Mouse (Mus musculus): ENCODE results near the gene Spryd7.
"Not testable (repeated sequence)": the region's sequence is repeated elsewhere in the genome, so short reads cannot be mapped to it uniquely, and the experiment has no call there.

The Spryd7 gene

DNA sequence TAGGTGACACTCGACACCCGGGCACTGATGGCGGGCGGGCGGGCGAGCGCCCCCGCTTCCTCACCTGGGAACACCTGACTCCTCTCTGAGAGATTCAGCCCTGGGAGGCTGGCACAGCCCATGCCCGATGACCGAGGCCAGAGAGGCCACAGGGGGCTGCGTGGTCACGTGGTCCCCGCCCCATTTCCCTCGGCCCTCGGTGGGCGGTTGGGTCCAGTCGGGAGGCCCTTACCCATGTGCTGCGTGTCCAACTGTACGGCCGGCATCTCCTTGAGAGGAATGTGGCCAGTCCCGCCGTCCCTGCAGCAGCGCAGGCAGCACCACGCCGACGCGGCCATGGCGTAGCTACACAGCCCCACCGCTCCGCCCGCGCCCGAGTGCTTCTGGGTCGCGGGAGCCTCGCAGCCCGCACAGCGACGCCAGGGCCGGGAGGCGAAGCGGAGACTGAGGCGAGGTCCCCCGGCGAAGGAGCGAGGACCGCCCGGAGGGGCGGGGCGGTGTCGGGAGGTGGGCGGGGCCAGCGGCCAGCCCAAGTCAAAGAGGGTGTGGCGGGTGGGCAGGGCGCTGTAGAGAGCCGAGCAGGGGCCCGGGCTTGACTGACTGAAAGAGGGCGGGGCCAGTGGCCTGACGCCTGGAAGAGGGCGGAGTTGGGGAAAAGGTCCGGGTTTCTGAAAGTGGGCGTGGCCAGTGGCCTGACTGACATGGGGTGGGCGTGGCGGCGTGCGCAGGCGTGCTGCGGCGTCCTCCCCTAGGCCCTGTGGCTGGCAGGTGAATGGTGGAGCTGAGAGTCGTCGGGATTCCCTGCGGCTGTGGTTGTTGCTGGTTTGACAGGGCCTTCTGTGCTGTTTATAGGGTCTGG is at the start of gene Spryd7:
Spryd7 (minus strand) TSS at position 598 of the 859 bp plus-strand sequence.
- peak; percentile 100 for DNase-seq

DNA sequence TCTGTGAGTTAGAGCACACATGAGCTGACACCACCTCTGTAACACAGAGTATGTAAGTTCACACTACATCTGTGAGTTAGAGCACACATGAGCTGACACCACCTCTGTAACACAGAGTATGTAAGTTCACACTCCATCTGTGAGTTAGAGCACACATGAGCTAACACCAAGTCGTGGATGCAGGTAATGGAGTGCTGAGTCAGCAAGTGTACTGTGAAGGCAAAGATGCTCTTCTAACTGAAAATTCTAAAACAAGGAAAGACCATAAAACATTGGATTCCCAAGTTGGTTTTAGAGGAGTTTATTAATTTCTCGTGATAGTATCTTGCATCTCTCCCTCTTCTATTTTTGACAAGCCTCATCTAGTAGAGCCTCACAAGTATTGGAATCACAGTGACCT is 49.4 kb upstream of the Spryd7 start:
- not testable (repeated sequence) for DNase-seq

- no peak for DNase-seq
These were observed 47.4 kb upstream of the Spryd7 start for GRCm38 (mm10) chr14:61604081-61604480.

GRCm38 (mm10) chr14:61603069-61603755 is 46.5 kb upstream of the Spryd7 start:
- DNase-seq, result no peak

- DNase-seq, result no peak
These were observed 44.7 kb upstream of the Spryd7 start for GRCm38 (mm10) chr14:61601348-61601747.

DNA sequence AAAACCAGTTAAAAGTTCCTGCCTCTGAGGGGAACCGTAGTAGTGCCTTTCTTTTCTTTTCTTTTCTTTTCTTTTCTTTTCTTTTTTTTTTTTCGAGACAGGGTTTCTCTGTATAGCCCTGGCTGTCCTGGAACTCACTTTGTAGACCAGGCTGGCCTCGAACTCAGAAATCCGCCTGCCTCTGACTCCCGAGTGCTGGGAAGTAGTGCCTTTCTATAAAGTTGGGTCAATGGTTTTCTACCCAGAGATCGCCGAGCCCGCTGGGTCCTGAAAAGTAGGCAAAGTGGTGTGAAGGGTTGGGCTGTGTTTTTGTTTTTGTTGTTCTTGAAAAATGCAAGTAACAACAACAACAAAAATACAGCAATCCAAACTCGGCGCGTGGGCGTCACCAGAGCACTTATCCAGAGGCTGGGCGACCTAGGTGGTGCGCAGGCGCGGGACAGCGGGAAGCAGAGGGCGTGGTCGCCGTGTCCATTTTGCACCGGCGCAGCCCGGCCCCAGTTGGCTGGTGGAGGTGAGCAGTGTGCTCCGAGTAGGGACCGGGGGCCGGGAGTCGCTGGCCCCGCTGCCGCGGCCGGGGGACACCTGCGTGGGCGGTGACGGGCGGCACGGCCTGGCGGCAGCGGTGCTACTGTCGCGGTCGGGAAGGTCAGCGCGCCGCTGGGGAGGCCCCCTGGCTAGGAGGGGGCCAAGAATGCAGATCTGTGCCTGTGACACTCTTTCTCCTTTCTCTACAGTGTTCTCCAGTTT is 42.5 kb upstream of the Spryd7 start:
- DNase-seq, result peak; percentile 96

GRCm38 (mm10) chr14:61597968-61598367 is 41.3 kb upstream of the Spryd7 start, which contains the start of gene Trim13:
TSS of gene Trim13 (plus strand) at chr14:61598247.
- peak; percentile 68 for DNase-seq

- no peak for DNase-seq
These were observed 40.2 kb upstream of the Spryd7 start for GRCm38 (mm10) chr14:61596719-61597426.

GRCm38 (mm10) chr14:61589288-61590065 is 32.8 kb upstream of the Spryd7 start:
- DNase-seq, result no peak

- DNase-seq, result no peak
These were observed 19.3 kb upstream of the Spryd7 start for GRCm38 (mm10) chr14:61575941-61576340.

DNA sequence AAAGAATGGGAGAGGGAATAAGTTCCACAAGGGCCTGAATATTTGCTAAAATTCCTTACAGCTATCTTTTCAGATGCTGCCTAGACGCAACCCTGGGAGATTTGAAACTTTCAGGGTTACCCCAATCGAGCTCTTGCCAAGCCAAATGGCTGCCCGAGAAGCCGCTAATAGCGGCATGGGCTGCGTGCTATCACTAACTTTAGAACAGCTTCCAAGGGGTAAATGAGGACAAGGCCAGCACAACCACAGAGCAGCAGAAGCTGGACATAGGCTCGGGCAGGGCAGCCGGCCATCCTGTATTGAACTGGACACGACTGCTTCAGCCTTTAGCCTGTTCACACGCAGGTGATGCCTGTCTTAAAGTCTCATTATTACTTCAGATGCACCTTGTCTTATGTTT is 18.4 kb upstream of the Spryd7 start:
- DNase-seq, result no peak

DNA sequence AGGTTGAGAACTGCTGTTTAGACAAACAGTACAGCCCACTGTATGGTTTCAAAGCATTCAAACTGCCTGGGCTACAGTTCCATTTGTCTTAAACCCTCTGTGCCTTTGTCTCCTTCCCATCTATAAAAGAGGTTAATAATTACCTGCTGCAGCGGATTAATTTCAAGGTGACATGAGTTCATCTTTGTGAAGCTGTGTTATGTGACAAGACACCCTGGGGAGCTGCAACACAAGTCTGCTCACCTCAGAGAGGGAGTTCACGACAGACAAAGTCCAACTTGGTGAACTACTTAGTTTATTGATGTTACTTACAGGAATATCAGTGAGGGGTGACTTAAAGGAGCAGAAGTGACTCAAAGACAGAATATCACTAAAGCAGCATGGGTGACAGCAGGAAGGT is 15.4 kb upstream of the Spryd7 start:
- no peak for DNase-seq

- peak; percentile 87 for DNase-seq
These were observed 14.7 kb upstream of the Spryd7 start for GRCm38 (mm10) chr14:61571366-61571765.

DNA sequence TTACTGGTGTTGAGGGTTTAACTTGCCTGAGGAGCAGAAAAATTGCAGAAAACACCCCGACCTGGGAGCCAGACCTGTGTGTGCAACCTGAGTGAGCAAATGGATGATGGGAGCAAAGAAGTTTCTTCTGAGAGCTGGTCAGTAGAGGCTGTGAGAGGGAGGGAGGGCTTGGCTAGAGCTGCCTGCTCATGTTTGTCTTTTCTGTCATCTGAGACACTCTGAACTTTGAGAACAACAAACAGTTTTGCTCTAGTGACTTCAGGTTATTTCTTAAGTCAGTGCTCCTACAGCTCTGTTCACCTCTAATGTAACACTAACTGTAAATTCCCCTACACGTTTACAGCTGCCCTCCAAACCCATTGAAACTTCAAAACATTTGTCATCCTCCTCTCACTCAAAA is 12.7 kb upstream of the Spryd7 start:
- DNase-seq, result no peak

GRCm38 (mm10) chr14:61566211-61566610 is 9.5 kb upstream of the Spryd7 start:
- not testable (repeated sequence) for DNase-seq

GRCm38 (mm10) chr14:61559856-61560255 is 3.2 kb upstream of the Spryd7 start:
- no peak for DNase-seq

DNA sequence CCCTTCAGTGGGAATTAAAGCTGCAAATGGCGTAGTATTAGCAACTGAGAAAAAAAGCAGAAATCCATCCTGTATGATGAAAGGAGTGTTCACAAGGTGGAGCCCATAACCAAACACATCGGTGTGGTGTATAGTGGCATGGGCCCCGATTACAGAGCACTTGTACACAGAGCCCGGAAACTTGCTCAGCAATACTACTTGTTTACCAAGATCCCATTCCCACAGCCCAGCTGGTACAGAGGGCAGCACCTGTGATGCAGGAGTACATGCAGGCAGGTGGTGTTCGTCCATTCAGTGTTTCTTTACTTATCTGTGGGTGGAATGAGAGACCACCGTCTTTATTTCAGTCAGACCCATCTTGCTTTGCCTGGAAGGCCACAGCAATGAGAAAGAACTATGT is 2.2 kb upstream of the Spryd7 start:
- DNase-seq, result no peak

GRCm38 (mm10) chr14:61555931-61556288 is 776 bp downstream of the Spryd7 start:
- DNase-seq, result no peak

DNA sequence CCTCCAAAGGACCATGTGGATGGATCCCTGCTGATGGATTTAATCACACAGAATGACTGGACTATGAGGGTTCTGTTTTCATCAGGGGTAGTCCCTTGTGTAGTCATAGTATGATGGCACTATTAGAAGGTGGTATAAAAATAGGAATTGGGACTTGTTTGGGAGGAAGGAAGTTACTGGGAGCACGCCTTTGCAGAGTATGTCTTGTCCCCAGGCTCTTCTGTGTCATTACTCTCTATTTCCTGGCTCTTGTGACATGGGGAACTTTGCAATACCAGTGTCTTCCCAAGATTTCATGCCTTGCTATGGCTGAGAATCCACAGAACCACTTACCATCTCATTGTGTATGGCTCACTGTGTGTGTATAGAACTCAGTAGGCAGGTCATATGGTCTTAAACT is 8.1 kb downstream of the Spryd7 start:
- no peak for DNase-seq

DNA sequence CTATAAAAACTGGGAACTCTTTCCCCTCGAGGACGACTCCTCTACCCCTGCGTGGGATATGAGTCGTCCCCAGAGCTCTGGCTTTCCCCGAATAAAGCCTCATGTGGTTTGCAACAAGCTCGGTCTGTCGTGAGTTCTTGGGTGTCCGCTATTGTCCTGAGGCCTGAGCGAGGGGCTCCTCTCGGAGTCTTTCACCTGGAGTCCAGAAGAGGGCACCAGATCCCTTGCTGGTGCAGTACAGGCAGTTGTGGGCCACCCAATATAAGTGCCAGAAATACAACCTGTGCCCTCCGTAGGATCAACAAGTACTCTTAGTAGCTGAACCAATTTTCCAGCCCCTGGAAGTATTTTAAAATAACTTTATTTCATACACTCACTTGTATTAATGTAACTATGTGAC is 18.9 kb downstream of the Spryd7 start:
- not testable (repeated sequence) for DNase-seq

- no peak for DNase-seq
These were observed 19.9 kb downstream of the Spryd7 start for GRCm38 (mm10) chr14:61536631-61537264.

All from liver (tissue).